Mouse (Mus musculus) limb, embryonic 10.5 days (tissue): ENCODE data around the gene Cul9. TPM values are rescaled to one million over a fixed set of nuclear protein-coding genes. Genes with fewer than 3 reads are reported as not detected.

ENCODE experiments used
- DNase-seq: peaks from one replicate; pipeline ENCODE4 v3.0.0-alpha.2; 2017; ENCODE audit warnings: low spot score
- H3K27ac ChIP-seq: fragments of 300-500 bp; sonication (generic); 2 replicates; pipeline ENCODE4 v1.5.1; 2016; ENCODE audit warnings: mild to moderate bottlenecking
- H3K27me3 ChIP-seq: fragments of 300-500 bp; sonication (generic); 2 replicates; pipeline ENCODE4 v1.6.1; 2016; ENCODE audit warnings: low read depth, mild to moderate bottlenecking; ENCODE audit not compliant: poor library complexity, severe bottlenecking
- H3K36me3 ChIP-seq: fragments of 300-500 bp; sonication (generic); 2 replicates; pipeline ENCODE4 v1.6.1; 2016; ENCODE audit warnings: mild to moderate bottlenecking, moderate library complexity
- H3K4me1 ChIP-seq: fragments of 300-500 bp; sonication (generic); 2 replicates; pipeline ENCODE4 v1.6.1; 2016
- H3K4me3 ChIP-seq: fragments of 300-500 bp; sonication (generic); 2 replicates; pipeline ENCODE4 v1.5.1; 2016; ENCODE audit warnings: mild to moderate bottlenecking, moderate library complexity
- H3K9me3 ChIP-seq: fragments of 300-500 bp; sonication (generic); replicated peaks from 2 replicates; pipeline ENCODE4 v1.6.1; 2016; ENCODE audit warnings: mild to moderate bottlenecking
- WGBS: fragments of 180-500 bp; shearing (Covaris S2); methylation state at CpG from one replicate; pipeline ENCODE4 v1.1.7; 2016; 5-methylcytosine and 5-hydroxymethylcytosine counted together
- microRNA-seq: library from miRNA; unstranded; fragments of <30 nt; microRNA quantifications from one replicate; pipeline ENCODE4, GENCODE M21; 2017
- polyA plus RNA-seq: library from polyadenylated mRNA; unstranded; fragments of >200 nt; fragmentation: Nextera tagmentation; extraction: Ambion mirVana; gene quantifications from 2 replicates; pipeline ENCODE4 v1.2.1, GENCODE M21; 2016

Cul9 gene
- polyA plus RNA-seq, 1 experiment from 2014 or later, result 5.6 TPM

DNA sequence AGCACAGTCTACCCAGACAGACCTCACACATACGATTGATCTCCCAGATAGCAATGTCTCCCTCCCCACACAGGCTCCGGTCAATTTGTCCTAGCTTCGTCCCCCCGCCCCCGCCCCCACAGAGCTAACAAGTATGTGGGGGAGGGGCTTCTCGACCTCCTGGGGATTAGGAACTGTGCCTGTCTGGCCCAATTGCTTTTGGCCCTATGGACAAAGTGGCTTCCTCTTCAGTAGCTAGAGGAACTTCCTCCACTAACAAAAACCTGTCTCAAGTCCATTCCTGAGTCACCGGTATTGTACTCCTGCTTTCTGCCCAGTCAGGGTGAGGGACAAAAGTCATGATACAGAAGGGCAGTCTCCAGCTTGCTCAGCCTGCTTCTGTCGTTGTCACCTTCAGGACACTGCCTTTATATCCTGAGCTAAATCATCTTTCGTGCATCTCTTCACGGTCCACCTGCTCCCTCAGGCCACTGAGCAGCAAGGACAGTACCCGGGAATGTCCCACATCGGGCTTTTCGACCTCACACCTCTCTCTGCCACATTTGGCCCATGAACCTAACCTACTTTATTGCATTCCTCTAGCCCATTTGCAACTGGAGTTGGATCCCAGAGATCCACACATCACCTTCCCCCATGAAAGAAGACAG is 92.8 kb downstream of the Cul9 start:
- peak overlapping the region; percentile 34; the same call in 1 of the 2 replicates for H3K27ac ChIP-seq
- H3K27me3 ChIP-seq, result peaks cover 80% of the 10 kb centered on the region
- H3K9me3 ChIP-seq, result no peaks in the 10 kb centered on the region
- H3K4me3 ChIP-seq, result peak overlapping the region; percentile 59
- no peak for DNase-seq
- WGBS, result 3% methylated on average over 13 of the region's 13 CpGs
- peaks cover 37% of the 10 kb centered on the region for H3K4me1 ChIP-seq
- H3K36me3 ChIP-seq, result no peaks in the 10 kb centered on the region

GRCm38 (mm10) chr17:46452683-46453082 is 93.5 kb downstream of the Cul9 start:
- Histone ChIP-seq H3K27ac (no peak overlapping the region), H3K36me3 (no peaks in the 10 kb centered on the region), H3K4me1 (peaks cover 36% of the 10 kb centered on the region), H3K4me3 (no peak overlapping the region), H3K27me3 (peaks cover 80% of the 10 kb centered on the region), H3K9me3 (no peaks in the 10 kb centered on the region)
- DNase-seq, result no peak
- WGBS, result 31% methylated on average over 5 of the region's 5 CpGs

Small RNA genes within 50 kb of the gene (microRNA-seq; reads per million reads assigned to microRNA genes)
- not detected for gene Mir6976

Other genes starting within 250 kb of the Cul9 start
- gene Dlk2, start 249.0 kb downstream of the Cul9 start, polyA plus RNA-seq, result 0.65 and 1.3 TPM in 2 replicates
- 4.5 and 5.7 TPM in 2 replicates for gene Abcc10, start 218.0 kb downstream of the Cul9 start, polyA plus RNA-seq
- gene Zfp318, start 162.7 kb downstream of the Cul9 start, polyA plus RNA-seq, result 7.9 and 9.4 TPM in 2 replicates
- 0.21 and 0.44 TPM in 2 replicates for gene Crip3, start 117.5 kb downstream of the Cul9 start, polyA plus RNA-seq
- gene Slc22a7, start 107.9 kb downstream of the Cul9 start, polyA plus RNA-seq, result not detected in 2 replicates
- 0.09 and 0.34 TPM in 2 replicates for gene Ttbk1, start 58.7 kb downstream of the Cul9 start, polyA plus RNA-seq
- 70.1 and 78.6 TPM in 2 replicates for gene Dnph1, start 49.7 kb downstream of the Cul9 start, polyA plus RNA-seq
- gene Srf, start 9.8 kb upstream of the Cul9 start, polyA plus RNA-seq, result 8.3 and 9.0 TPM in 2 replicates
- gene Ptk7, start 83.1 kb upstream of the Cul9 start, polyA plus RNA-seq, result 102 and 142 TPM in 2 replicates
- 23.6 and 28.8 TPM in 2 replicates for gene Klc4, start 99.6 kb upstream of the Cul9 start, polyA plus RNA-seq
- gene Mrpl2, start 99.8 kb upstream of the Cul9 start, polyA plus RNA-seq, result 140 and 144 TPM in 2 replicates
- 40.3 and 48.0 TPM in 2 replicates for gene Cul7, start 103.9 kb upstream of the Cul9 start, polyA plus RNA-seq
- gene Rrp36, start 128.0 kb upstream of the Cul9 start, polyA plus RNA-seq, result 70.8 and 72.5 TPM in 2 replicates
- 143 and 145 TPM in 2 replicates for gene Mea1, start 132.4 kb upstream of the Cul9 start, polyA plus RNA-seq
- gene Klhdc3, start 134.5 kb upstream of the Cul9 start, polyA plus RNA-seq, result 143 and 150 TPM in 2 replicates
- 152 and 160 TPM in 2 replicates for gene Ppp2r5d, start 158.7 kb upstream of the Cul9 start, polyA plus RNA-seq
- gene Pex6, start 165.1 kb upstream of the Cul9 start, polyA plus RNA-seq, result 24.6 and 26.9 TPM in 2 replicates
- gene Gnmt, start 182.8 kb upstream of the Cul9 start, polyA plus RNA-seq, result 0.48 and 0.83 TPM in 2 replicates
- gene Cnpy3, start 205.8 kb upstream of the Cul9 start, polyA plus RNA-seq, result 63.6 and 67.5 TPM in 2 replicates
- 0.73 and 1.2 TPM in 2 replicates for gene Ptcra, start 217.3 kb upstream of the Cul9 start, polyA plus RNA-seq
- gene 2310039H08Rik, start 226.2 kb upstream of the Cul9 start, polyA plus RNA-seq, result 34.2 and 35.4 TPM in 2 replicates
- 224 and 254 TPM in 2 replicates for gene Rpl7l1, start 236.3 kb upstream of the Cul9 start, polyA plus RNA-seq